Mouse (Mus musculus): ENCODE data around the gene Dpp7. TPM values are rescaled to one million over a fixed set of nuclear protein-coding genes. Genes with fewer than 3 reads are reported as not detected.

Gene Dpp7
- total and polyA plus RNA-seq, 3 experiments = 24.6 to 25.9 TPM; not detected in 1

- Histone ChIP-seq H3K9ac (ENCODE audit: control insufficient read depth, low read depth, low read length, poor library complexity, severe bottlenecking) (no peak overlapping the region), H3K27me3 (ENCODE audit: control insufficient read depth in 1 of 2, insufficient read depth in 2 of 2, low read length in 2 of 2) (0 out of 4 replicates have a peak, but pooled peaks cover 0 to under 1% of the 10 kb centered on the region in 2 experiments), H3K9me3 (replicated peaks; ENCODE audit: insufficient read depth, low read length) (no peaks in the 10 kb centered on the region), H3K27ac (ENCODE audit: control insufficient read depth, low read depth, low read length) (no peak overlapping the region), H3K4me3 (ENCODE audit: control insufficient read depth in 1 of 2, insufficient read depth in 1 of 2, low read depth in 2 of 2, low read length in 2 of 2) (no peak overlapping the region), H3K4me1 (ENCODE audit: control insufficient read depth in 1 of 2, insufficient read depth in 2 of 2, low read length in 2 of 2) (no peaks in the 10 kb centered on the region), H3K36me3 (ENCODE audit: control insufficient read depth in 1 of 2, insufficient read depth in 2 of 2, low read length in 2 of 2) (no peaks in the 10 kb centered on the region), H3K79me2 (ENCODE audit: control insufficient read depth, insufficient read depth, low read length, poor library complexity) (no peaks in the 10 kb centered on the region)
- no peak for DNase-seq (ENCODE audit: low read depth, low spot score)
- no peak for TF ChIP-seq TCF12 (IDR thresholded peaks at IDR 0.05; ENCODE audit: low read depth, low read length)
- TF ChIP-seq EP300 (IDR thresholded peaks at IDR 0.05; ENCODE audit: low read depth in 1 of 2, low read length in 2 of 2) = no peak
- TF ChIP-seq TBP (IDR thresholded peaks at IDR 0.05; ENCODE audit: low read depth, low read length) = no peak
- TF ChIP-seq CHD2 (IDR thresholded peaks at IDR 0.05; ENCODE audit: low read length) = no peak
- TF ChIP-seq POLR2AphosphoS5 (IDR thresholded peaks at IDR 0.05; ENCODE audit: borderline replicate concordance, low read depth, low read length) = no peak
- no peak for TF ChIP-seq RCOR1 (IDR thresholded peaks at IDR 0.05; ENCODE audit: low read depth, low read length)
- no peak for TF ChIP-seq MEF2A (IDR thresholded peaks at IDR 0.05; ENCODE audit: extremely low read depth, insufficient replicate concordance, low read depth, low read length, poor library complexity, severe bottlenecking)
- no peak for TF ChIP-seq MYC (IDR thresholded peaks at IDR 0.05; ENCODE audit: low read depth, low read length)
- TF ChIP-seq MYB (IDR thresholded peaks at IDR 0.05; ENCODE audit: low read depth, low read length) = no peak
- TF ChIP-seq NELFE (IDR thresholded peaks at IDR 0.05; ENCODE audit: low read depth, low read length) = no peak
- no peak for TF ChIP-seq BHLHE40 (IDR thresholded peaks at IDR 0.05; ENCODE audit: borderline replicate concordance, low read depth, low read length)
- TF ChIP-seq MAZ (IDR thresholded peaks at IDR 0.05; ENCODE audit: low read depth, low read length) = no peak
- TF ChIP-seq HCFC1 (IDR thresholded peaks at IDR 0.05; ENCODE audit: low read depth, low read length) = no peak
- no peak for TF ChIP-seq JUND (IDR thresholded peaks at IDR 0.05; ENCODE audit: low read depth, low read length)
- no peak for TF ChIP-seq UBTF (IDR thresholded peaks at IDR 0.05; ENCODE audit: borderline replicate concordance, insufficient read depth, low read depth, low read length)
- TF ChIP-seq ZC3H11A (IDR thresholded peaks at IDR 0.05; ENCODE audit: low read depth, low read length) = no peak
- no peak for TF ChIP-seq ZMIZ1 (IDR thresholded peaks at IDR 0.05; ENCODE audit: low read depth, low read length)
- no peak for TF ChIP-seq CHD1 (IDR thresholded peaks at IDR 0.05; ENCODE audit: low read depth, low read length)
- no peak for TF ChIP-seq TAL1 (IDR thresholded peaks at IDR 0.05; ENCODE audit: low read length)
- no peak for TF ChIP-seq MXI1 (IDR thresholded peaks at IDR 0.05; ENCODE audit: low read depth, low read length)
Observed at GRCm38 (mm10) chr2:25403994-25404393, 47.8 kb upstream of the Dpp7 start.

- no peaks in the 10 kb centered on the region for H3K36me3 ChIP-seq (ENCODE audit: control insufficient read depth in 1 of 2, insufficient read depth in 2 of 2, low read length in 2 of 2)
- no peaks in the 10 kb centered on the region for H3K4me1 ChIP-seq (ENCODE audit: control insufficient read depth in 1 of 2, insufficient read depth in 2 of 2, low read length in 2 of 2)
- no peak overlapping the region for H3K9ac ChIP-seq (ENCODE audit: control insufficient read depth, low read depth, low read length, poor library complexity, severe bottlenecking)
- no peak overlapping the region for H3K4me3 ChIP-seq (ENCODE audit: control insufficient read depth in 1 of 2, insufficient read depth in 1 of 2, low read depth in 2 of 2, low read length in 2 of 2)
- peaks cover 0 to 3% of the 10 kb centered on the region in 2 experiments; a peak in 1 of 4 replicates for H3K27me3 ChIP-seq (ENCODE audit: control insufficient read depth in 1 of 2, insufficient read depth in 2 of 2, low read length in 2 of 2)
- TF ChIP-seq MYB (IDR thresholded peaks at IDR 0.05; ENCODE audit: low read depth, low read length) (no peak), USF2 (IDR thresholded peaks at IDR 0.05; ENCODE audit: borderline replicate concordance in 1 of 2, insufficient read depth in 1 of 2, low read depth in 1 of 2, low read length in 2 of 2) (no peak)
- no peaks in the 10 kb centered on the region for H3K9me3 ChIP-seq (replicated peaks; ENCODE audit: insufficient read depth, low read length)
- H3K79me2 ChIP-seq (ENCODE audit: control insufficient read depth, insufficient read depth, low read length, poor library complexity) = no peaks in the 10 kb centered on the region
- H3K27ac ChIP-seq (ENCODE audit: control insufficient read depth, low read depth, low read length) = no peak overlapping the region
- no peak for DNase-seq (ENCODE audit: low read depth, low spot score)
Observed at GRCm38 (mm10) chr2:25402972-25403601, 46.9 kb upstream of the Dpp7 start.
